Mouse (Mus musculus) midbrain, embryonic 16.5 days (tissue): Measurements from ENCODE around the gene Tmem44. TPM values are rescaled to one million over a fixed set of nuclear protein-coding genes. Genes with fewer than 3 reads are reported as not detected.

Source experiments
- ATAC-seq: fragments of 200-750 bp; cut with Nextera tagmentation; 2 replicates; pipeline ENCODE4 v1.8.0; 2017; ENCODE audit warnings: moderate TSS enrichment
- H3K27ac ChIP-seq: fragments of 300-500 bp; sonication (generic); 2 replicates; pipeline ENCODE4 v1.5.1; 2014; ENCODE audit warnings: mild to moderate bottlenecking, low read length, mixed read lengths
- H3K27me3 ChIP-seq: fragments of 300-500 bp; sonication (generic); 2 replicates; pipeline ENCODE4 v1.6.1; 2014; ENCODE audit warnings: low read depth, low read length, mixed read lengths; ENCODE audit not compliant: control insufficient read depth, insufficient read depth
- H3K36me3 ChIP-seq: fragments of 300-500 bp; sonication (generic); 2 replicates; pipeline ENCODE4 v1.6.1; 2014; ENCODE audit warnings: mild to moderate bottlenecking, low read length, moderate library complexity, mixed read lengths; ENCODE audit not compliant: control insufficient read depth, insufficient read depth
- H3K4me1 ChIP-seq: fragments of 300-500 bp; sonication (generic); 2 replicates; pipeline ENCODE4 v1.6.1; 2014; ENCODE audit warnings: mild to moderate bottlenecking, low read length, mixed read lengths; ENCODE audit not compliant: control insufficient read depth, insufficient read depth
- H3K4me2 ChIP-seq: fragments of 300-500 bp; sonication (generic); 2 replicates; pipeline ENCODE4 v1.6.1; 2014; ENCODE audit warnings: mild to moderate bottlenecking, low read length, mixed read lengths
- H3K4me3 ChIP-seq: fragments of 300-500 bp; sonication (generic); 2 replicates; pipeline ENCODE4 v1.5.1; 2014; ENCODE audit warnings: low read depth, mild to moderate bottlenecking, low read length, moderate library complexity, mixed read lengths
- H3K9ac ChIP-seq: fragments of 300-500 bp; sonication (generic); 2 replicates; pipeline ENCODE4 v1.6.1; 2014; ENCODE audit warnings: low read depth, low read length, mixed read lengths
- H3K9me3 ChIP-seq: fragments of 300-500 bp; sonication (generic); replicated peaks from 2 replicates; pipeline ENCODE4 v1.6.1; 2014; ENCODE audit warnings: mild to moderate bottlenecking, low read length, mixed read lengths; ENCODE audit not compliant: control insufficient read depth, poor library complexity, severe bottlenecking
- WGBS: fragments of 180-500 bp; shearing (Covaris S2); extraction: QIAGEN DNeasy Blood & Tissue Kit; methylation state at CpG from one replicate; pipeline ENCODE4 v1.1.7; 2014; 5-methylcytosine and 5-hydroxymethylcytosine counted together
- polyA plus RNA-seq: library from polyadenylated mRNA; unstranded; fragments of >200 nt; fragmentation: Nextera tagmentation; extraction: Ambion mirVana; gene quantifications from 2 replicates; pipeline ENCODE4 v1.2.1, GENCODE M21; 2015

Gene Tmem44
- polyA plus RNA-seq, 1 experiment from 2014 or later = 84.7 TPM

GRCm38 (mm10) chr16:30508738-30509137, 41.9 kb downstream of the Tmem44 start:
- Histone ChIP-seq H3K9me3 (no peaks in the 10 kb centered on the region), H3K4me1 (peaks cover 15% of the 10 kb centered on the region), H3K36me3 (no peaks in the 10 kb centered on the region), H3K27me3 (no peaks in the 10 kb centered on the region), H3K4me2 (no peak overlapping the region), H3K4me3 (no peak overlapping the region), H3K9ac (no peak overlapping the region), H3K27ac (no peak overlapping the region)
- ATAC-seq = no peak
- WGBS = 94% methylated on average over 9 of the region's 9 CpGs

- no peak overlapping the region for H3K9ac ChIP-seq
- no peak overlapping the region for H3K4me2 ChIP-seq
- H3K4me1 ChIP-seq = peaks cover 12% of the 10 kb centered on the region
- H3K27ac ChIP-seq = no peak overlapping the region
- 73% methylated on average over 10 of the region's 10 CpGs for WGBS
- H3K27me3 ChIP-seq = no peaks in the 10 kb centered on the region
- no peaks in the 10 kb centered on the region for H3K36me3 ChIP-seq
- ATAC-seq = no peak
- no peaks in the 10 kb centered on the region for H3K9me3 ChIP-seq
- no peak overlapping the region for H3K4me3 ChIP-seq
These were observed 43.5 kb downstream of the Tmem44 start for GRCm38 (mm10) chr16:30507120-30507519.

- no peak overlapping the region for H3K9ac ChIP-seq
- 71% methylated on average over 11 of the region's 11 CpGs for WGBS
These were observed 45.2 kb downstream of the Tmem44 start for GRCm38 (mm10) chr16:30505311-30506031.

GRCm38 (mm10) chr16:30504856-30505255, 45.8 kb downstream of the Tmem44 start:
- H3K9ac ChIP-seq = no peak overlapping the region
- 77% methylated on average over 4 of the region's 4 CpGs for WGBS
- H3K4me2 ChIP-seq = no peak overlapping the region
- no peaks in the 10 kb centered on the region for H3K36me3 ChIP-seq
- no peak overlapping the region for H3K4me3 ChIP-seq
- H3K27me3 ChIP-seq = no peaks in the 10 kb centered on the region
- no peaks in the 10 kb centered on the region for H3K9me3 ChIP-seq
- peaks cover 2% of the 10 kb centered on the region; the same call in 1 of the 2 replicates for H3K4me1 ChIP-seq
- no peak for ATAC-seq
- H3K27ac ChIP-seq = no peak overlapping the region

More at GRCm38 (mm10) chr16:30505311-30506031, 45.2 kb downstream of the Tmem44 start:
- Histone ChIP-seq H3K4me2 (no peak overlapping the region), H3K4me1 (peaks cover 5% of the 10 kb centered on the region; the same call in 1 of the 2 replicates), H3K36me3 (no peaks in the 10 kb centered on the region), H3K27ac (no peak overlapping the region), H3K27me3 (no peaks in the 10 kb centered on the region), H3K9me3 (no peaks in the 10 kb centered on the region), H3K4me3 (no peak overlapping the region)
- ATAC-seq = no peak

- Histone ChIP-seq H3K4me3 (no peak overlapping the region), H3K9me3 (no peaks in the 10 kb centered on the region), H3K4me2 (no peak overlapping the region), H3K4me1 (no peaks in the 10 kb centered on the region), H3K27me3 (no peaks in the 10 kb centered on the region), H3K36me3 (no peaks in the 10 kb centered on the region), H3K27ac (no peak overlapping the region), H3K9ac (no peak overlapping the region)
- 15% methylated on average over 15 of the region's 15 CpGs for WGBS
- ATAC-seq = no peak
These were observed 46.7 kb downstream of the Tmem44 start for GRCm38 (mm10) chr16:30503958-30504357.

GRCm38 (mm10) chr16:30502221-30502891, 48.3 kb downstream of the Tmem44 start:
- no peaks in the 10 kb centered on the region for H3K27me3 ChIP-seq
- 44% methylated on average over 25 of the region's 25 CpGs for WGBS
- H3K36me3 ChIP-seq = no peaks in the 10 kb centered on the region
- peak overlapping the region; percentile 32 for H3K4me2 ChIP-seq
- no peaks in the 10 kb centered on the region for H3K9me3 ChIP-seq
- H3K4me3 ChIP-seq = no peak overlapping the region
- ATAC-seq = no peak
- H3K4me1 ChIP-seq = no peaks in the 10 kb centered on the region
- H3K9ac ChIP-seq = no peak overlapping the region
- H3K27ac ChIP-seq = no peak overlapping the region

GRCm38 (mm10) chr16:30501621-30502020, 49.0 kb downstream of the Tmem44 start:
- WGBS = 62% methylated on average over 5 of the region's 5 CpGs
- no peak overlapping the region for H3K27ac ChIP-seq
- no peaks in the 10 kb centered on the region for H3K27me3 ChIP-seq
- no peak overlapping the region for H3K4me3 ChIP-seq
- no peaks in the 10 kb centered on the region for H3K9me3 ChIP-seq
- H3K4me2 ChIP-seq = no peak overlapping the region
- no peaks in the 10 kb centered on the region for H3K36me3 ChIP-seq
- no peak for ATAC-seq
- no peak overlapping the region for H3K9ac ChIP-seq
- H3K4me1 ChIP-seq = no peaks in the 10 kb centered on the region

GRCm38 (mm10) chr16:30500223-30500622, 50.4 kb downstream of the Tmem44 start:
- no peak for ATAC-seq
- whole genome bisulfite sequencing = 74% methylated on average over 7 of the region's 7 CpGs
- Histone ChIP-seq H3K9me3 (no peaks in the 10 kb centered on the region), H3K27me3 (no peaks in the 10 kb centered on the region), H3K4me3 (no peak overlapping the region), H3K27ac (no peak overlapping the region), H3K4me2 (no peak overlapping the region), H3K9ac (no peak overlapping the region), H3K4me1 (no peaks in the 10 kb centered on the region), H3K36me3 (no peaks in the 10 kb centered on the region)

- no peak overlapping the region for H3K27ac ChIP-seq
- no peak for ATAC-seq
- no peaks in the 10 kb centered on the region for H3K27me3 ChIP-seq
- 28% methylated on average over 16 of the region's 16 CpGs for WGBS
- H3K4me1 ChIP-seq = no peaks in the 10 kb centered on the region
- no peak overlapping the region for H3K4me3 ChIP-seq
- H3K9ac ChIP-seq = no peak overlapping the region
- H3K9me3 ChIP-seq = no peaks in the 10 kb centered on the region
- no peak overlapping the region for H3K4me2 ChIP-seq
- H3K36me3 ChIP-seq = no peaks in the 10 kb centered on the region
These were observed 51.4 kb downstream of the Tmem44 start for GRCm38 (mm10) chr16:30499126-30499857.
